Mouse (Mus musculus): ENCODE results near the gene Hnrnpf. TPM values are rescaled to one million over a fixed set of nuclear protein-coding genes. Genes with fewer than 3 reads are reported as not detected.

Gene Hnrnpf
- total RNA-seq, 1 experiment: 669 TPM

- Histone ChIP-seq H3K9me3 (ENCODE audit: control insufficient read depth, insufficient read depth, low read depth, low read length) (no peaks in the 10 kb centered on the region), H3K4me3 (ENCODE audit: insufficient read depth in 1 of 2, low read depth in 1 of 2, low read length in 2 of 2, poor library complexity in 1 of 2, severe bottlenecking in 1 of 2) (no peak overlapping the region), H3K36me3 (ENCODE audit: control insufficient read depth, insufficient read depth, low read length, poor library complexity, severe bottlenecking) (peaks cover 10% of the 10 kb centered on the region; the same call in 1 of the 2 replicates), H3K27ac (ENCODE audit: insufficient read depth, low read depth, low read length, poor library complexity, severe bottlenecking) (no peak overlapping the region), H3K4me1 (ENCODE audit: control insufficient read depth in 2 of 2, insufficient read depth in 2 of 2, low read length in 2 of 2, poor library complexity in 1 of 2) (no peaks in the 10 kb centered on the region), H3K9ac (ENCODE audit: insufficient read depth, low read depth, low read length, poor library complexity, severe bottlenecking) (no peak overlapping the region)
- TF ChIP-seq HCFC1 (IDR thresholded peaks at IDR 0.05; ENCODE audit: borderline replicate concordance, insufficient read depth, low read length): no peak
- TF ChIP-seq ZC3H11A (IDR thresholded peaks at IDR 0.05; ENCODE audit: borderline replicate concordance, low read depth, low read length): no peak
- TF ChIP-seq MAFK (IDR thresholded peaks at IDR 0.05; ENCODE audit: insufficient read depth, low read depth, low read length): no peak
- no peak for TF ChIP-seq CHD2 (IDR thresholded peaks at IDR 0.05; ENCODE audit: low read depth, low read length)
- no peak for TF ChIP-seq ZNF384 (IDR thresholded peaks at IDR 0.05; ENCODE audit: low read depth, low read length)
- in situ Hi-C loops (cut with MboI; ENCODE audit: low sequenced_read_pairs in 2 of 2, unreplicated experiment in 2 of 2): no loop called here
- DNase-seq (ENCODE audit: low read depth, low spot score): no peak
These were observed 30.0 kb downstream of the Hnrnpf start for GRCm38 (mm10) chr6:117929945-117930655.

- Histone ChIP-seq H3K9me3 (ENCODE audit: control insufficient read depth, insufficient read depth, low read depth, low read length) (no peaks in the 10 kb centered on the region), H3K4me3 (ENCODE audit: insufficient read depth in 1 of 2, low read depth in 1 of 2, low read length in 2 of 2, poor library complexity in 1 of 2, severe bottlenecking in 1 of 2) (no peak overlapping the region), H3K9ac (ENCODE audit: insufficient read depth, low read depth, low read length, poor library complexity, severe bottlenecking) (no peak overlapping the region), H3K4me1 (ENCODE audit: control insufficient read depth in 2 of 2, insufficient read depth in 2 of 2, low read length in 2 of 2, poor library complexity in 1 of 2) (peaks cover 3 to 5% of the 10 kb centered on the region in 2 experiments; a peak in 1 of 4 replicates), H3K36me3 (ENCODE audit: control insufficient read depth, insufficient read depth, low read length, poor library complexity, severe bottlenecking) (peaks cover under 1% of the 10 kb centered on the region; the same call in 1 of the 2 replicates), H3K27ac (ENCODE audit: insufficient read depth, low read depth, low read length, poor library complexity, severe bottlenecking) (no peak overlapping the region)
- TF ChIP-seq HCFC1 (IDR thresholded peaks at IDR 0.05; ENCODE audit: borderline replicate concordance, insufficient read depth, low read length): no peak
- no peak for TF ChIP-seq MAFK (IDR thresholded peaks at IDR 0.05; ENCODE audit: insufficient read depth, low read depth, low read length)
- no peak for TF ChIP-seq ZC3H11A (IDR thresholded peaks at IDR 0.05; ENCODE audit: borderline replicate concordance, low read depth, low read length)
- TF ChIP-seq CHD2 (IDR thresholded peaks at IDR 0.05; ENCODE audit: low read depth, low read length): no peak
- no peak for TF ChIP-seq ZNF384 (IDR thresholded peaks at IDR 0.05; ENCODE audit: low read depth, low read length)
- DNase-seq (ENCODE audit: low read depth, low spot score): no peak
- in situ Hi-C loops (cut with MboI; ENCODE audit: low sequenced_read_pairs in 2 of 2, unreplicated experiment in 2 of 2): no loop called here
These were observed 32.4 kb downstream of the Hnrnpf start for GRCm38 (mm10) chr6:117932325-117933051.

- Histone ChIP-seq H3K4me3 (ENCODE audit: insufficient read depth in 1 of 2, low read depth in 1 of 2, low read length in 2 of 2, poor library complexity in 1 of 2, severe bottlenecking in 1 of 2) (no peak overlapping the region), H3K27ac (ENCODE audit: insufficient read depth, low read depth, low read length, poor library complexity, severe bottlenecking) (no peak overlapping the region), H3K9me3 (ENCODE audit: control insufficient read depth, insufficient read depth, low read depth, low read length) (no peaks in the 10 kb centered on the region), H3K4me1 (ENCODE audit: control insufficient read depth in 2 of 2, insufficient read depth in 2 of 2, low read length in 2 of 2, poor library complexity in 1 of 2) (peaks cover 3 to 5% of the 10 kb centered on the region in 2 experiments; a peak in 2 of 4 replicates), H3K36me3 (ENCODE audit: control insufficient read depth, insufficient read depth, low read length, poor library complexity, severe bottlenecking) (no peaks in the 10 kb centered on the region), H3K9ac (ENCODE audit: insufficient read depth, low read depth, low read length, poor library complexity, severe bottlenecking) (no peak overlapping the region)
- DNase-seq (ENCODE audit: low read depth, low spot score): no peak
- in situ Hi-C loops (cut with MboI; ENCODE audit: low sequenced_read_pairs in 2 of 2, unreplicated experiment in 2 of 2): no loop called here
- TF ChIP-seq CHD2 (IDR thresholded peaks at IDR 0.05; ENCODE audit: low read depth, low read length) (no peak), HCFC1 (IDR thresholded peaks at IDR 0.05; ENCODE audit: borderline replicate concordance, insufficient read depth, low read length) (no peak), ZC3H11A (IDR thresholded peaks at IDR 0.05; ENCODE audit: borderline replicate concordance, low read depth, low read length) (no peak), ZNF384 (IDR thresholded peaks at IDR 0.05; ENCODE audit: low read depth, low read length) (no peak), MAFK (IDR thresholded peaks at IDR 0.05; ENCODE audit: insufficient read depth, low read depth, low read length) (no peak)
These were observed 34.2 kb downstream of the Hnrnpf start for GRCm38 (mm10) chr6:117934301-117934700.

- Histone ChIP-seq H3K9ac (ENCODE audit: insufficient read depth, low read depth, low read length, poor library complexity, severe bottlenecking) (no peak overlapping the region), H3K9me3 (ENCODE audit: control insufficient read depth, insufficient read depth, low read depth, low read length) (no peaks in the 10 kb centered on the region), H3K4me1 (ENCODE audit: control insufficient read depth in 2 of 2, insufficient read depth in 2 of 2, low read length in 2 of 2, poor library complexity in 1 of 2) (peaks cover 3 to 5% of the 10 kb centered on the region in 2 experiments; a peak in 2 of 4 replicates), H3K4me3 (ENCODE audit: insufficient read depth in 1 of 2, low read depth in 1 of 2, low read length in 2 of 2, poor library complexity in 1 of 2, severe bottlenecking in 1 of 2) (no peak overlapping the region), H3K36me3 (ENCODE audit: control insufficient read depth, insufficient read depth, low read length, poor library complexity, severe bottlenecking) (no peaks in the 10 kb centered on the region), H3K27ac (ENCODE audit: insufficient read depth, low read depth, low read length, poor library complexity, severe bottlenecking) (no peak overlapping the region)
- no peak for DNase-seq (ENCODE audit: low read depth, low spot score)
- no peak for TF ChIP-seq CHD2 (IDR thresholded peaks at IDR 0.05; ENCODE audit: low read depth, low read length)
- no peak for TF ChIP-seq MAFK (IDR thresholded peaks at IDR 0.05; ENCODE audit: insufficient read depth, low read depth, low read length)
- TF ChIP-seq ZNF384 (IDR thresholded peaks at IDR 0.05; ENCODE audit: low read depth, low read length): no peak
- no peak for TF ChIP-seq ZC3H11A (IDR thresholded peaks at IDR 0.05; ENCODE audit: borderline replicate concordance, low read depth, low read length)
- no peak for TF ChIP-seq HCFC1 (IDR thresholded peaks at IDR 0.05; ENCODE audit: borderline replicate concordance, insufficient read depth, low read length)
- in situ Hi-C loops (cut with MboI; ENCODE audit: low sequenced_read_pairs in 2 of 2, unreplicated experiment in 2 of 2): no loop called here
These were observed 35.8 kb downstream of the Hnrnpf start for GRCm38 (mm10) chr6:117935681-117936612.

All from ES-E14 (cell line).